9 mouse cellular contexts compared by ENCODE assay signal in genomic region chr19:26037270-26037669, GRCm38 (mm10).
DNase-seq lines count a peak whose midpoint lies in the region; ATAC-seq and TF ChIP-seq lines count a peak whose summit lies in the region.
"Had no signal": no experiment of that assay in that cellular context is flagged by ENCODE, and none has a peak within 500 bp of the region (broad histone marks: within the 10 kb centered on the region; RNA-seq: fewer than 3 reads in every experiment).

No protein-coding gene starts in this region.

- H3K36me3 ChIP-seq in intestine, embryonic 15.5 days = no peaks in the 10 kb centered on the region
- H3K36me3 ChIP-seq in testis, adult 2 months (ENCODE audit: control insufficient read depth, insufficient read depth, low read length) = no peaks in the 10 kb centered on the region

- no peaks in the 10 kb centered on the region for H3K4me1 ChIP-seq in intestine, embryonic 15.5 days (replicated peaks)
- H3K4me1 ChIP-seq in testis, adult 2 months (ENCODE audit: control insufficient read depth, insufficient read depth, low read length) = no peaks in the 10 kb centered on the region

- no peak overlapping the region for H3K4me2 ChIP-seq in intestine, embryonic 15.5 days (replicated peaks)

- no peak for TF ChIP-seq POLR2A in testis, adult 2 months (IDR thresholded peaks at IDR 0.05; ENCODE audit: control insufficient read depth, low read depth, low read length)

- 10% methylated on average over 7 of the region's 7 CpGs for WGBS in intestine, embryonic 15.5 days

- no peak overlapping the region for H3K9ac ChIP-seq in intestine, embryonic 15.5 days

- no peaks in the 10 kb centered on the region for H3K9me3 ChIP-seq in intestine, embryonic 15.5 days

- peak; percentile 18 to 50 for DNase-seq in cerebellum, postnatal 25 days
- DNase-seq in cerebellum, adult 11-12 months = no peak
- peak; percentile 50 to 63 for DNase-seq in urinary bladder, adult 18-20 months (ENCODE audit: low spot score in 2 of 2)
- no peak for DNase-seq in urinary bladder, postnatal 10 days (ENCODE audit: low spot score)
- peak; percentile 13 to 44 for DNase-seq in lung, adult 18-20 months
- DNase-seq in spleen, adult 18-20 months = no peak

- ATAC-seq in intestine, embryonic 15.5 days = peak; percentile 65

- TF ChIP-seq CTCF in testis, adult 2 months (IDR thresholded peaks at IDR 0.05; ENCODE audit: control insufficient read depth, insufficient read depth, insufficient replicate concordance, low read depth, low read length) = peak; percentile 68; the same call in 1 of the 2 replicates

- no peak overlapping the region for H3K27ac ChIP-seq in intestine, embryonic 15.5 days
- H3K27ac ChIP-seq in testis, adult 2 months (ENCODE audit: control insufficient read depth, insufficient read depth, low read depth, low read length) = no peak overlapping the region

- no peak overlapping the region for H3K4me3 ChIP-seq in intestine, embryonic 15.5 days (replicated peaks)
- H3K4me3 ChIP-seq in testis, adult 2 months (ENCODE audit: control insufficient read depth, low read depth, low read length) = no peak overlapping the region
- H3K4me3 ChIP-seq: myocyte had no signal

- no peaks in the 10 kb centered on the region for H3K27me3 ChIP-seq in intestine, embryonic 15.5 days (replicated peaks)
- H3K27me3 ChIP-seq in testis, adult 2 months (ENCODE audit: control insufficient read depth, insufficient read depth, low read length) = no peaks in the 10 kb centered on the region

Comparison
In these comparisons a context has a peak if more than half of its experiments do, and no peak if none do; other contexts are left out.
1. DNase-seq: peak in cerebellum, postnatal 25 days (2 of 2), urinary bladder, adult 18-20 months (2 of 2) and lung, adult 18-20 months (2 of 2); none in cerebellum, adult 11-12 months (single experiment), urinary bladder, postnatal 10 days (single experiment) and spleen, adult 18-20 months (0 of 2).